Mouse (Mus musculus) thymus, adult 2 months (tissue): ENCODE measurements around the gene Rhbg. TPM values are rescaled to one million over a fixed set of nuclear protein-coding genes. Genes with fewer than 3 reads are reported as not detected.

Experiments used
- DNase-seq: peaks from one replicate; pipeline ENCODE4 v3.0.0; 2021
- H3K27ac ChIP-seq: fragments of 200-500 bp; 2 replicates; pipeline ENCODE4 v1.5.1; 2012; ENCODE audit warnings: low read length, control low read depth; ENCODE audit not compliant: control insufficient read depth, insufficient read depth
- H3K27me3 ChIP-seq: fragments of 200-500 bp; 2 replicates; pipeline ENCODE4 v1.6.1; 2012; ENCODE audit warnings: mild to moderate bottlenecking, low read length, moderate library complexity, mixed read lengths; ENCODE audit not compliant: control insufficient read depth, insufficient read depth
- H3K36me3 ChIP-seq: fragments of 200-500 bp; 2 replicates; pipeline ENCODE4 v1.6.1; 2012; ENCODE audit warnings: mild to moderate bottlenecking, low read length, moderate library complexity; ENCODE audit not compliant: control insufficient read depth, insufficient read depth
- H3K4me1 ChIP-seq: fragments of 200-500 bp; replicated peaks from 2 replicates; pipeline ENCODE4 v1.6.1; 2012; ENCODE audit warnings: low read length; ENCODE audit not compliant: control insufficient read depth, insufficient read depth
- H3K4me3 ChIP-seq: fragments of 200-500 bp; 2 replicates; pipeline ENCODE4 v1.5.1; 2012; ENCODE audit warnings: mild to moderate bottlenecking, low read length, control low read depth, moderate library complexity; ENCODE audit not compliant: control insufficient read depth, insufficient read depth
- CTCF ChIP-seq: fragments of 200-500 bp; IDR thresholded peaks from 2 replicates; pipeline ENCODE4 v1.5.1; 2012; ENCODE audit warnings: mild to moderate bottlenecking, control low read depth, low read length, moderate library complexity, borderline replicate concordance; ENCODE audit not compliant: control insufficient read depth, poor library complexity, insufficient read depth; ENCODE audit errors: extremely low read depth
- POLR2A ChIP-seq: fragments of 200-500 bp; IDR thresholded peaks from 2 replicates; pipeline ENCODE4 v1.6.1; 2012; ENCODE audit warnings: mild to moderate bottlenecking, low read length, control low read depth, moderate library complexity; ENCODE audit not compliant: control insufficient read depth, poor library complexity, insufficient read depth; ENCODE audit errors: extremely low read depth
- WGBS: fragments of 180-500 bp; shearing (Covaris S2); methylation state at CpG from one replicate; pipeline ENCODE4 v1.1.7; 2018; 5-methylcytosine and 5-hydroxymethylcytosine counted together
- polyA plus RNA-seq: library from polyadenylated mRNA; depleted of rRNA; stranded (reverse); fragments of >200 nt; gene quantifications from 2 replicates; pipeline ENCODE4 v1.2.3, GENCODE M21; 2012

Rhbg gene
- polyA plus RNA-seq, 1 experiment = 2.7 TPM

DNA sequence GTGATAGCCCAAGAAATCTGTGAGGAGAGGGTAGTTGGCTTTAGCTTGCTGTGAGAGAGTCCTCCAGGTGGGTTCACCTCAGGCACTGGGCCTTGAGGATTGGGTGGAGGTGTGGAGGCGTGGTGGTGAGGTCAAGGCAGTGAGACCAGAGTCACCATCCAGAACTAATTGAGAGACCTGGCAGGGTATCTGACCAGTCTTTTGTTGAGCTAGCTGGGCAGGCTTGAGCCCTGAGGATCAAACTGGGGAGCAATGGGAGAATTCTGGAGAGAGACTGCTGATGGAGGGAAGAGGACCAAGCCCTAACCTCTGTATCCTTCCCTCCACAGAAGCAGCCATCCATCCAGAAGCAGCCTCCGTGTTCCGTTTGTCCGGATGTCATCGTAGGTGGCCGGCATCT is 45.2 kb downstream of the Rhbg start:
- Histone ChIP-seq H3K4me3 (no peak overlapping the region), H3K4me1 (no peaks in the 10 kb centered on the region), H3K27ac (no peak overlapping the region), H3K27me3 (peaks cover 43% of the 10 kb centered on the region; the same call in 1 of the 2 replicates), H3K36me3 (no peaks in the 10 kb centered on the region)
- no peak for DNase-seq
- TF ChIP-seq CTCF = no peak
- no peak for TF ChIP-seq POLR2A
- WGBS = 4% methylated on average over 6 of the region's 6 CpGs

DNA sequence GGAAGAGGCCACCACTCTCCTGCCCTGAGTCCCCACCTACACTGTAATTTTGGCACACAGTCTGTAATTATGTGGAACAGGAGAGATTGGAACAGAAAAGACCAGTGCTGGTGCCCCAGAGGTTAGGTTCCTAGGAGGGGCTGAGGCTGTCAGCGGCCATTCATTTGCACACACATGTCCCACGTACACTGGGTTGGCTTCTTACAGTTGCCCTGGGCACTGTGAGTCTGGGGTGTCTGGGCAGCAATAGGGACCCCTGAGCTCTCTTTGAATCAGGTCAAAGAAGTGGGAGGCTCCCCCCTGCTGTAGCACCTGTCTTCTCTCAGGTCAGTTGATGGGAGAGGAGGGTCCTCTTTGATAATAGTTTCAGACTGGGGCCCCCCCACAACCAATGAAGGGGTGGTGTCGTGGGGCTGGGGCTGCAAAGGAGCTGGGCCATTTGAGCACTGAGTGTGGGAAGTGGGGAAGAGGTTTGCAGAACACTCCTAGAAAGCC is 46.2 kb downstream of the Rhbg start:
- H3K4me3 ChIP-seq = no peak overlapping the region
- H3K4me1 ChIP-seq = no peaks in the 10 kb centered on the region
- 29% methylated on average over 3 of the region's 3 CpGs for WGBS
- TF ChIP-seq CTCF (no peak), POLR2A (no peak)
- no peaks in the 10 kb centered on the region for H3K36me3 ChIP-seq
- no peak overlapping the region for H3K27ac ChIP-seq
- DNase-seq = no peak
- H3K27me3 ChIP-seq = peaks cover 46% of the 10 kb centered on the region; the same call in 1 of the 2 replicates

- H3K27ac ChIP-seq = no peak overlapping the region
- no peak for TF ChIP-seq CTCF
- TF ChIP-seq POLR2A = no peak
- no peaks in the 10 kb centered on the region for H3K36me3 ChIP-seq
- H3K4me3 ChIP-seq = no peak overlapping the region
- no peak for DNase-seq
- 14% methylated on average over 15 of the region's 15 CpGs for WGBS
- H3K27me3 ChIP-seq = peaks cover 48% of the 10 kb centered on the region
- no peaks in the 10 kb centered on the region for H3K4me1 ChIP-seq
Measured at GRCm38 (mm10) chr3:88207451-88208100, 46.9 kb downstream of the Rhbg start.

DNA sequence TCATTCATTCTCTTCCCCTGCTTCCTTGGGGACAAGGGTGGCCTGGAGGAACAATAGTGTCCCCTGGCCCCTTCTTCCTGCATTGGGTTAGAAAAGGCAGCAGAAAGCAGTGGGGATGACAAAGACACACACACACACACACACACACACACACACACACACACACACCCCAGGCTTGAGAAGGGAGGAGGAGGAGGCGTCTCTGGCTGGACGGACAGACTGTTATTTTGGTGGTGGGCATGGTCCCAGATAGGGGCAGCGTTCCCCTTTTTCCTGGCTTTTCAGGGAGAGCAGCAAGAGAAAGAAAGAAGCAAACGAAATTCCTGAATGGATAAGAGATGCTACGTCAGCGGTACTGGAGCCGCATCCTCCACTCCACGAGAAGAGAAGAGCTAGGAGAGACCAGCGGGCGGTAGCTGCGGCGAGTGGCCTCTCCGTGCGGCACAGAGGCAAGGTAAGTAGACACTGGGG is 47.6 kb downstream of the Rhbg start:
- Histone ChIP-seq H3K4me3 (no peak overlapping the region), H3K36me3 (no peaks in the 10 kb centered on the region), H3K4me1 (no peaks in the 10 kb centered on the region), H3K27me3 (peaks cover 47% of the 10 kb centered on the region), H3K27ac (no peak overlapping the region)
- no peak for TF ChIP-seq CTCF
- no peak for TF ChIP-seq POLR2A
- no peak for DNase-seq
- 17% methylated on average over 14 of the region's 14 CpGs for WGBS

DNA sequence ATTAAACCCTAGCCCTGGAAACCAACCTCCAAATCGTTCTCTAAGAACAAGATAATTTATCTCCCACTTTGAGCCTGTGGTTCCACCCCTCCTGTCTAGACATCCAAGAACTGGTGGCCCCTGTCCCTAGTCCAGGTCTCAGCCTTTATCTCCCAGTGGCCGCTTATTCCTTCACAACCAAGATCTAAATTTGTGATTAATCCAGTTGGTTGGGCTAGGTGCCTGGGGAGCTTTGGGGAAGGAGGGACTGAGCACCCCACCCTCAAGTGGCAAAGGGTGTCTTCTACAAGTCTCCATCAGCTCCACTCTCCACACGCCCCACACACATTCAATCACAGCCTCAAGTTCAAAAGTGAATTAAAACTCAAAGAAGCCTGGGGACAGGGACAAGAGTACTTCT is 48.0 kb downstream of the Rhbg start:
- WGBS = 24% methylated on average over 3 of the region's 3 CpGs
- Histone ChIP-seq H3K4me1 (peaks cover 1% of the 10 kb centered on the region; the same call in 1 of the 2 replicates), H3K36me3 (no peaks in the 10 kb centered on the region), H3K27ac (no peak overlapping the region), H3K27me3 (peaks cover 52% of the 10 kb centered on the region), H3K4me3 (no peak overlapping the region)
- no peak for DNase-seq
- TF ChIP-seq POLR2A = no peak
- no peak for TF ChIP-seq CTCF

- TF ChIP-seq CTCF (no peak), POLR2A (no peak)
- no peaks in the 10 kb centered on the region for H3K36me3 ChIP-seq
- WGBS = 14% methylated on average over 8 of the region's 8 CpGs
- peaks cover 55% of the 10 kb centered on the region for H3K27me3 ChIP-seq
- DNase-seq = no peak
- H3K27ac ChIP-seq = no peak overlapping the region
- peaks cover 5% of the 10 kb centered on the region for H3K4me1 ChIP-seq
- no peak overlapping the region for H3K4me3 ChIP-seq
Measured at GRCm38 (mm10) chr3:88205563-88206491, 48.7 kb downstream of the Rhbg start.
